Mouse (Mus musculus): ENCODE data around the gene Ildr1. TPM values are rescaled to one million over a fixed set of nuclear protein-coding genes. Genes with fewer than 3 reads are reported as not detected.

Gene Ildr1
- total RNA-seq, 1 experiment from 2014 or later, result 3.8 TPM

DNA sequence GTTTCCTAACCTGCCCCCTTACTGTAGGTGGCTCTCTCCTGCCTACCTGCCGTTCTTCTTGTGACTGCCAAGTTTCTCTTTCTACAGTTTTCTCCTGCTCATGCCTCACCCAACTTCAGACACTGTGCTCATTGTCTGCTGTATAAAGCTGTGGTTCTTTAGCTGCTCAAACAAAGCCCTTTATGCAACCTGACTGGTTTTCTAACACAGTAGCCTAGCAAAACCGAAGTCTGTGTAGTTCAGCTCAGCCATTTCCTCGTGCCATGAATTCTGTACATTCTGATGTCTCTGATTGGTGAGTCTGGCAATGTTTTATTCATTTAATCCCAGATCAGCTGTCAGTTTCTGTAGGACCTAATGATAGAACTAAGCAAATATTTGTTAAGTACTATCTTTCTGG, 2.3 kb upstream of the Ildr1 start:
- no peak for ATAC-seq (ENCODE audit: extremely low read depth, insufficient number of reproducible peaks, low FRiP score, poor library complexity, severe bottlenecking)

DNA sequence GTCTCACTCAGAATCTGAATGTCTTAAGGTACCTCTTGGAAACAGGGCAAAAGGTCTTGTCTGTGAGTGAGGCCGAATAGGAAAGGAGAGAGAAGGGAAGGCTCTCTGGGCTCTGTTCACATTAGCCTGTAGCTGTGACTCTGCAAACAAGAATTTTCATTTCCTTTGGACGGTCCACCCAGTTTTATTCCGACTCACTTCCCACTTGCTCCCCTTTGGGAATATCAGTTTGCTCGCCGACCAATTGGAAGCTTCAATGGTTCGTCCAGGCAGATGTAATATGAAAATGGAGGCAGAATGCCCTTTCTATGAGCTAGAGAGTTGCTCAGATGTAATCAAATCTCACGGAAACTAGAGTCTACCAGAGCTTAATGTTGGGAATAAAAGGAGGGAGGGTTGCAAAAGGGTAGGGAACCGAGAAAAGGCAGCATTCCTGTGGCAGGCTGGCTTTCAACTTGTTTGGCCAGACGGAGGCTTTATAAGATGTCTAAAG, 1.1 kb downstream of the Ildr1 start:
- ATAC-seq (ENCODE audit: extremely low read depth, insufficient number of reproducible peaks, low FRiP score, poor library complexity, severe bottlenecking), result no peak

GRCm38 (mm10) chr16:36697331-36697730, 3.6 kb downstream of the Ildr1 start:
- no peak for ATAC-seq (ENCODE audit: extremely low read depth, insufficient number of reproducible peaks, low FRiP score, poor library complexity, severe bottlenecking)

DNA sequence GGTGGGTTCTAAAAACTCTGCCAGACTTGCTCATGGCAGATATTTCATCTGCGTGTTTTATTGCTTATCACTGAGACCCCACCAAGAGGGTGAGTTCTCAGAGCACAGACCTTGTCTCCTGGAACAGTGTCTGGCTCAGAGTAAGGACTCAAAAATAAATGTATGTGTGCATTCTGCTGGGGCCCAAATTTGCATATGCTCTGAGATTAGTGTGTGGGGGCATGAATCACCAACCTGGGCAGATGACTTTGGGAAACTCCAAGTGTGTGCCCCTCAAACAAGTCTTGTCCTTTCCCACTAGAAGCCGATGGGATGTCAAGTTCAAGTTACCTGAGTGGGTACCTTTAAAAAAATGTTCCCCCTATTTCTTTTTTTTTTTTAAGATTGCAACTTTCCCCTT, 6.7 kb downstream of the Ildr1 start:
- ATAC-seq (ENCODE audit: extremely low read depth, insufficient number of reproducible peaks, low FRiP score, poor library complexity, severe bottlenecking), result no peak

DNA sequence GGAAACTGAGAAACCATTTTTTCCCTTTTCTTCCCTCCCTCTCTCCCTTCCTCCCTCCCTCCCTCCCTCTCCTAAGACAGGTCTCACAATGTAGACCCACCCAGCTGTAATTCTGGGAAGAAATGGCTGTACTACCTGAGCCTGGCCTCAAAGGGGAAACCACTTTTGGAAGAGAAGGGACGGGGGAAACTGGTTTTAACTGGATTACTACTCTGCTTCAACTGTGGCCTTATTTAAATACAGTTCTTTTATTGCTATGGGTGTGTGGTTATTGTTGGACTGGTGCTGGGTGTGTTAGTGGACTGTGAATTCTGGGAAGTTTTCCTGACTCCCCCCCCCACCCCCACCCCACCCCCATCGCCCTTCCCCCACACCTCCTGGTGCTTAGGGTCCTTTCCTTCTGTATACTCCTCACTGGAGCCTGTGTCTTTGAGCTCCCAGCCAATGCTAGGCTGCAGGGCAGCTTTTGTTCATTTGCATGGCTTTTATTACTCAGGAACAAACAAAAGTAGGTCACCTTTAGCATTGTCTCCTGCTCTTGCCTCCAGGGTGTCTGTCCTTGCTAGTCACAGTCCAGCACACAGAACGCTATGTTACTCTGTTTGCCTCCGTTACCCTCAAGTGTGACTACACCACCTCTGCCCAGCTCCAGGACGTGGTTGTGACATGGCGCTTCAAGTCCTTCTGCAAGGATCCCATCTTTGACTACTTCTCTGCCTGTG, 14.1 kb downstream of the Ildr1 start:
- no peak for ATAC-seq (ENCODE audit: extremely low read depth, insufficient number of reproducible peaks, low FRiP score, poor library complexity, severe bottlenecking)

GRCm38 (mm10) chr16:36708751-36709150, 15.0 kb downstream of the Ildr1 start:
- peak; percentile 21; the same call in 1 of the 2 replicates for ATAC-seq (ENCODE audit: extremely low read depth, insufficient number of reproducible peaks, low FRiP score, poor library complexity, severe bottlenecking)

DNA sequence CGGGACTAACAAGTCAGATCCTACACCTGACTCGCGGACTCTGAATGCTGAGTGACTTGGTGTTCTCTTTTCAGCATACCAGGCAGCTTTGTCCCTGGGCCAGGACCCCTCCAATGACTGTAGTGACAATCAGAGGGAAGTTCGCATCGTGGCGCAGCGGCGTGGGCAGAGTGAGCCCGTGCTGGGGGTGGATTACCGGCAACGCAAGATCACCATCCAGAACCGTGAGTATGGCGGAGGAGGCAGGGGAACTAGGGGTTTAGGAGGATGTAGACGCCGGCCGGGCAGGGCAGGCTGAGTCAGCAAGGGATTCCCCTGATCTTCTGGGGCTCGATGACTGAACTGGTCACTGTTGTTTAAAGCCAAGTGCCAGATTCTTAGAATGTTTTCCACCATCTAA, 15.6 kb downstream of the Ildr1 start:
- ATAC-seq (ENCODE audit: extremely low read depth, insufficient number of reproducible peaks, low FRiP score, poor library complexity, severe bottlenecking), result peak; percentile 49

DNA sequence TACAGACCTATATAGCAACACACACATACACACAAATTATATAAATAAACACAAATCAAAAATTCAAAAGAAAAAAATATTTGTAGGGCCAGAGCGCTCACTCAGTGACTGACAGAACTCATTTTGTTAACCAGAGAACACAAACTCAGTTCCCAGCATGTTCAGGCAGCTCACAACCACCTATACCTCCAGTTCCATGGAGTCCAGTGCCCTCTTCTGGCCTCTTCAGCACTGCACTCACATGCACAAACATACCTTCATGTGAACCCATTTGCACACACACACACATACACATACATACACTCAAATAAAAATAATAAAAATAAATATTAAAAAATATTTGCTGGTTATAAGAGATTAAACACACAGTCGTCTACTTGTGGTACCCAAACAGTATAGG, 17.0 kb downstream of the Ildr1 start:
- ATAC-seq (ENCODE audit: extremely low read depth, insufficient number of reproducible peaks, low FRiP score, poor library complexity, severe bottlenecking), result no peak

GRCm38 (mm10) chr16:36711760-36712159, 18.0 kb downstream of the Ildr1 start:
- peak; percentile 87 for ATAC-seq (ENCODE audit: extremely low read depth, insufficient number of reproducible peaks, low FRiP score, poor library complexity, severe bottlenecking)

DNA sequence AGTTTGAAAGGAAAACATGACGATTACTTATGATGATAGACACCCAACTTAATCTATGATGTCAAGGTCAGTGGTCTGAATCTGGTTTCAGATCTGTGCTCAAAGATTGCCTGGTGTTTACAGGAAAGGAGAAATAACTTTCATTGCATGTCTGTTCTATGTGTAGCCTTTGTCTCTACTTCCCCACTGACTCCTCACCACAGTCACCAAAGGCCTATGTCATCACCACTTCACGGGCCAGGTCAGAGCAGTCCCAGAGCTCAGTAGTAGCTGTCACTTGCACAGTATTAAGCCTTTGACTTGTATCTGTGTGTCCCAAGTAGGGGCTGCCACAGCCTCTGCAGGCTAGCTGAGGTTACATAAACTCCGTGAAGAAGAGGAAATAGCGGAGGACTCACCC, 23.7 kb downstream of the Ildr1 start:
- ATAC-seq (ENCODE audit: extremely low read depth, insufficient number of reproducible peaks, low FRiP score, poor library complexity, severe bottlenecking), result peak; percentile 73

DNA sequence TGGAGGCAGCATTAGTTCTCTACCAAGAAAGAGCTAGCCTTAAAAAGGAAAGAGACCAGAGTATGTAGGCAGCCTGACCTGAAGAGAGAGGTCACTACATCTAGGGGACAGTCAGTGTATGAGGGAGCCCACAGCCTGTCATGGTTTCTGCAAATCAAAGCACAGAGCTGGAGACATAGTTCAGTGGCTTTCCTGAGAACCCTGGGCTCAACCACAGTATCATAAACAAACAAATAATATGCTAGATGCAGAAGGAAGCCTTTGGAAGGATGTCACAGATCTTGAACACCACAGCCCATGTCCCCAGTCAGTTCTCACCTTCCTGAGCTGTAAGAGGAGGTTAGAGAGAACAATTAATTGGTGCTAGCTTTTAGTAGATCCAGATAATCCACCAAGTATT, 24.9 kb downstream of the Ildr1 start:
- ATAC-seq (ENCODE audit: extremely low read depth, insufficient number of reproducible peaks, low FRiP score, poor library complexity, severe bottlenecking), result no peak

DNA sequence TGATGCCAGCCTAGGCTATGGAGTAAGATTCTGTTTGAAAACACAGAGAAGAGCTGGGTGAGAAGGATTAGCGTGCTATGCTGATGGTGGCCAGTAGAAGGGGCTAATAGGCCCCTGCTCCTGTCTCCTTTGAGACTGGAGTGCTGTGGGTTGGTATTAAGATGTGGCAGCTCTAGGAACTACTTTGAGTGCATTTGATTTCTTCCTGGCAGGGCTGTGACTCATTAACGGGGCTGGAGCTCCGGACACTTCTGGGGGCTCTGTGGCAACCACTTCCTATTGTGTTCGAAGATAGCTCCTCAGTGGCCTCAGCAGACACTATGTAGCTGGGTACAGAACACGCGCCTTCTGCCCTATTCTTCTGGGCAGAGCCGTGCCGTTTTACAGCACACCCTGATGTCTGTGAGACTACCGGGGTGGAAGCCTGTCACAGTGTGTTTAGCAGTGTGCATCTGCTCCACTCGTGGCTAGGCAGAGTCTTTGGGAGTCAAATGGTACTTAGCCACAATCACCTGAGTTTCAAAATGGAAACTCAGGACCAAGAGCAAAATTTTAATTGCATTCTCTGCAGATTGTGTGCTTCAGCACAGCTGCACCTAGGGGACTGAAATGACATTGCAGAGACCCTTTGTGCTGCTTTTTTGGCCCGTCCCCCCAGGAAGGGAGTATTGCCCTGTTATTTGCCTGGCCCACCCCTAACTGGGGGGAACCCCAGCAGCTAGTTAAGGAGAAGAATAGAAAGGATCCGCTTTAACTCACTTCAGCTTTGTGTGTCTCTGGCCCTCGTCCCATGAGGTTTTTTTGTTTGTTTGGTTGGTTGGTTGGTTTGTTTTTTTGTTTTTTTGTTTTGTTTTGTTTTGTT, 26.6 kb downstream of the Ildr1 start:
- ATAC-seq (ENCODE audit: extremely low read depth, insufficient number of reproducible peaks, low FRiP score, poor library complexity, severe bottlenecking), result peak; percentile 57

DNA sequence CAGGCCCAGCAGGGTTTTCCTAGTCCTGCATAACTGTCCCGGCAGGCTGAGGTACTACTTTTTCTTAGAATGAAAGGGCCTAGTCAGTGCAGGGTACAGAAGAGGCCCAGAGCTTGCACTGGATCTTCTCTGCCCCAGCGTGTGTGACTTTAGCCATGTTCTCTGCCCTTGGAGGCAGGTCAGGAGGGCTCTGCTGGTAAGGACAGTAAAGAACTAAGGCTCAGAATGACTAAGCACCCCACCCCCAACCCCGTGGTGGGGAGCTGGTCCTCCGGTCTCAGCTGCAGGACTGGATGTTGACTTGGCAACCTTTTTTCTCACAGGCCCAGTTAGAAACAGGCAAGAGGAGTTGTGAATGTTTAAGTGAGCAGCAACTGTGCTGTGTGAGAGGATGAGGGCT, 29.0 kb downstream of the Ildr1 start:
- no peak for ATAC-seq (ENCODE audit: extremely low read depth, insufficient number of reproducible peaks, low FRiP score, poor library complexity, severe bottlenecking)

DNA sequence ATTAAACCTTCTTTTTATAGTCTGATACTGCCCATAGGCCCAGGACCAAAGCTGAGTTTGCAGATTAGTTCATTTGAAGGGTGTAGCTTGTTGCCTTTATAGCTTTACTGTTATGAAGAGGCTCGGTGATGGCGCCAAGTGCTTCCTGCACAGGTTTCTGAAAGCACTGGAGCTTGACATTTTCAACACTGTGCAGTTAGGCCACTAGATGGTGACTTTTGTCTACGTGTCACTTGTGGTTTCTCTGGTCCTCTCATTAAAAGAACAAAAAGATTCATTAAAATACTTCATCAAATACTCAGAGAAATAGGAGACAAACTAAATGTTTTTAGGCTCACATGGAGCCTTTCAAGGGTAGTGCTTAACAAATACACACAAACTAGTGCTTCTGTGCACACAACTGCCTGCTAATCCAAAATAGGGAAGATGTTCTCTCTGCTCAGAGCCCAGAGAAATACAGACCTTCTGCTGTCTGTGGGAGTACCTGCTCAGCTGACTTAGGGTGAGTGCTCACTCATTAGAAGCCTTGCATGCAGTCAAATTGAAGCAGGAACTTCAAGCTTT, 30.2 kb downstream of the Ildr1 start:
- ATAC-seq (ENCODE audit: extremely low read depth, insufficient number of reproducible peaks, low FRiP score, poor library complexity, severe bottlenecking), result peak; percentile 69; the same call in 1 of the 2 replicates

GRCm38 (mm10) chr16:36728959-36729358, 35.2 kb downstream of the Ildr1 start:
- ATAC-seq (ENCODE audit: extremely low read depth, insufficient number of reproducible peaks, low FRiP score, poor library complexity, severe bottlenecking), result peak; percentile 44; the same call in 1 of the 2 replicates

DNA sequence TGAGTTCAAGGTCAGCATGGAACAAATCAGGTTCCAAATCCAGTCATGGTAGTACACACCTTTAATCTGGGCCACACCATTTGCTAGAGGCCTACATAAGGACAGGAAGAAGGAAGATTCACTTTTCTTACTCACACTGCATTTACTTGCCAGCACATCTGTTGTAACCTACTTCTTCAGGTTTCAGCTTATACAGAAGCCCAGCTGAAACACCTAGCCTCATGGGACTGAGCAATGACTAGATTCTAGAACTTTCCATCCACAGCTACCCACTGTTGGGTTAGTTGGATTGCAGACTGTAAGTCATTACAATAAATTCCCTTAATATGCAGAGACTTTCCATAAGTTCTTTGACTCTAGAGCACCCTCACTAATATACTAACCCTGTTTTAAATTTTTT, 38.8 kb downstream of the Ildr1 start:
- ATAC-seq (ENCODE audit: extremely low read depth, insufficient number of reproducible peaks, low FRiP score, poor library complexity, severe bottlenecking), result no peak

GRCm38 (mm10) chr16:36733827-36734226, 40.0 kb downstream of the Ildr1 start:
- ATAC-seq (ENCODE audit: extremely low read depth, insufficient number of reproducible peaks, low FRiP score, poor library complexity, severe bottlenecking), result no peak

DNA sequence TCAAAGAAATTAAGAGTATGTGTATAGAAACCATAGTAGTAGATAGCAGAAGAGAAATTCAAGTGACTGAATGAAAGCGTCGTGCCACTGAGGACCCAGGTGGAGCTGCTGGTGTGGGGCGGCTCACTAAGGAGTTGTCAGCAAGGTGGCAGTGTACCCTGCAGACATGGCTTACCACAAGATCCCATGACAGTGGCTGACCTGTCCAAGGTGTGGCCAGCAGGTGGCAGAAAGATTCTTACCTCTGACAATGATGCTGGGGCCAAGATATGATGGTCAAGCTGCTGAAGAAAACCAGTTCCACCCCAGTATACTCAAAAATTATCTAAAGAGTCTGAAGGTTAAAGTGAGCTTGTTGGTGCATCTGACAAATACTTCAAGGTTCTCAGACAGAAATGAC, 41.6 kb downstream of the Ildr1 start:
- ATAC-seq (ENCODE audit: extremely low read depth, insufficient number of reproducible peaks, low FRiP score, poor library complexity, severe bottlenecking), result no peak

GRCm38 (mm10) chr16:36739404-36739930, 45.7 kb downstream of the Ildr1 start:
- ATAC-seq (ENCODE audit: extremely low read depth, insufficient number of reproducible peaks, low FRiP score, poor library complexity, severe bottlenecking), result no peak
